Mouse (Mus musculus): ENCODE measurements around the gene Serpinb9b. TPM values are rescaled to one million over a fixed set of nuclear protein-coding genes. Genes with fewer than 3 reads are reported as not detected.

The Serpinb9b gene
- polyA plus RNA-seq (2014; fragmentation: Nextera tagmentation; extraction: Ambion mirVana) = 0.14 and 0.17 TPM in 2 replicates

DNA sequence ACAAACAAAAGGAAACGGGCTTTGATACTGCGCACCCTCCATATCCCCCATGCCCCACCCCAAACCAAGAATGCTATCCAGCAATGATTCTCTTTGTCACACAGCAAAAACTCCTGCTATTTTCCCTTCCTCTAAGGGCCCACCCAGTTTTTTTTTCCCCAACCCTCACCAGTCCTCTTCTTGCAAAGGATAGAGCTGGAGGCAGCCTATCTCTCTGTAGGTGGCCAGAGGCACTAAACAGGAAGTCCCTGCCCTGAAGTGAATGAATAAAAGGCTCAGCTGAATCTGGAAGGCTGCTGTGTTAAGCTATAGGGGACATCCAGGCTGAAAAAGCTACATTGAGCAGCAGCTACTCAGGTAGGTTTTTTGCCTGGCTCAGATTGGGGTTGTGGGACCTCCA, at the start of gene Serpinb9b:
Serpinb9b (plus strand) TSS at position 173 of the 400 bp plus-strand sequence.
- no peak within 1 kb of the TSS for H3K4me2 ChIP-seq (ENCODE audit: low read depth, low read length)
- 69% methylated on average over 2 of the region's 2 CpGs for WGBS
- no peaks in the 10 kb centered on the region for H3K27me3 ChIP-seq (replicated peaks; ENCODE audit: control insufficient read depth, insufficient read depth, low read length)

GRCm38 (mm10) chr13:32982556-32983042, 44.6 kb upstream of the Serpinb9b start:
- Histone ChIP-seq H3K36me3 (ENCODE audit: control insufficient read depth, insufficient read depth, low read length) (no peaks in the 10 kb centered on the region), H3K27ac (replicated peaks; ENCODE audit: low read depth, low read length) (no peak overlapping the region), H3K4me2 (ENCODE audit: low read depth, low read length) (no peak overlapping the region), H3K4me1 (ENCODE audit: control insufficient read depth, insufficient read depth, low read length) (no peaks in the 10 kb centered on the region), H3K9me3 (ENCODE audit: control insufficient read depth, low read length) (no peaks in the 10 kb centered on the region), H3K27me3 (replicated peaks; ENCODE audit: control insufficient read depth, insufficient read depth, low read length) (no peaks in the 10 kb centered on the region), H3K9ac (ENCODE audit: low read depth, low read length) (no peak overlapping the region), H3K4me3 (ENCODE audit: low read depth, low read length) (no peak overlapping the region)
- DNase-seq (ENCODE audit: low spot score) = no peak
- 81% methylated on average over 4 of the region's 4 CpGs for WGBS
- ATAC-seq (ENCODE audit: low read depth) = no peak

More for the DNA sequence above, at the start of gene Serpinb9b:
- H3K4me1 ChIP-seq (ENCODE audit: control insufficient read depth, insufficient read depth, low read length) = no peaks in the 10 kb centered on the region
- DNase-seq (ENCODE audit: low spot score) (no peak), ATAC-seq (ENCODE audit: low read depth) (no peak)
- no peaks in the 10 kb centered on the region for H3K36me3 ChIP-seq (ENCODE audit: control insufficient read depth, insufficient read depth, low read length)
- no peak within 1 kb of the TSS for H3K9ac ChIP-seq (ENCODE audit: low read depth, low read length)
- H3K27ac ChIP-seq (replicated peaks; ENCODE audit: low read depth, low read length) = no peak within 1 kb of the TSS
- no peak within 1 kb of the TSS for H3K4me3 ChIP-seq (ENCODE audit: low read depth, low read length)
- H3K9me3 ChIP-seq (ENCODE audit: control insufficient read depth, low read length) = no peaks in the 10 kb centered on the region

- no peak overlapping the region for H3K4me3 ChIP-seq (ENCODE audit: low read depth, low read length)
- DNase-seq (ENCODE audit: low spot score) (no peak), ATAC-seq (ENCODE audit: low read depth) (no peak)
- no peaks in the 10 kb centered on the region for H3K36me3 ChIP-seq (ENCODE audit: control insufficient read depth, insufficient read depth, low read length)
- no peak overlapping the region for H3K27ac ChIP-seq (replicated peaks; ENCODE audit: low read depth, low read length)
- H3K4me1 ChIP-seq (ENCODE audit: control insufficient read depth, insufficient read depth, low read length) = no peaks in the 10 kb centered on the region
- no peaks in the 10 kb centered on the region for H3K9me3 ChIP-seq (ENCODE audit: control insufficient read depth, low read length)
- no peaks in the 10 kb centered on the region for H3K27me3 ChIP-seq (replicated peaks; ENCODE audit: control insufficient read depth, insufficient read depth, low read length)
- no peak overlapping the region for H3K4me2 ChIP-seq (ENCODE audit: low read depth, low read length)
- no peak overlapping the region for H3K9ac ChIP-seq (ENCODE audit: low read depth, low read length)
These were observed 41.0 kb upstream of the Serpinb9b start for GRCm38 (mm10) chr13:32986256-32986655.

GRCm38 (mm10) chr13:32993152-32993893, 33.9 kb upstream of the Serpinb9b start:
- Histone ChIP-seq H3K4me1 (ENCODE audit: control insufficient read depth, insufficient read depth, low read length) (no peaks in the 10 kb centered on the region), H3K4me2 (ENCODE audit: low read depth, low read length) (no peak overlapping the region), H3K9me3 (ENCODE audit: control insufficient read depth, low read length) (no peaks in the 10 kb centered on the region), H3K27ac (replicated peaks; ENCODE audit: low read depth, low read length) (no peak overlapping the region), H3K4me3 (ENCODE audit: low read depth, low read length) (no peak overlapping the region), H3K27me3 (replicated peaks; ENCODE audit: control insufficient read depth, insufficient read depth, low read length) (no peaks in the 10 kb centered on the region), H3K9ac (ENCODE audit: low read depth, low read length) (no peak overlapping the region), H3K36me3 (ENCODE audit: control insufficient read depth, insufficient read depth, low read length) (no peaks in the 10 kb centered on the region)
- DNase-seq (ENCODE audit: low spot score) (no peak), ATAC-seq (ENCODE audit: low read depth) (no peak)
- 82% methylated on average over 10 of the region's 10 CpGs for WGBS

DNA sequence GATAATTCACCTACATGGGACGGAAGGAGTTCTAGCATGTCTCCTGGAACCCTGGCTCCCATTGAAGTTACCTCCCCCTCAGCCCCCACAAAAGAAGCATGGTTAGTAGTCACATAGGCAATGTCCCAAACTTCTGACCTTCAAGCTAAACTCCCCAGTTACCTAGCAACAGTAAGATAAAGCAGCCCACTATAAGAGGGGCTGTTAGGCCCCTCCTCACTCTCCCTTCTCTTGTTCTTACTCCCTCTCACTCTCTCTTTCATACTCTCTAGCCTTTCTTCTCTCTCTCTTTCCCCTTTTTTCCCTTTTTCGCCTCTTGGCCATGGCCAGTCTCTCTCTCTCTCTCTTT, 33.3 kb upstream of the Serpinb9b start:
- H3K27ac ChIP-seq (replicated peaks; ENCODE audit: low read depth, low read length) = no peak overlapping the region
- no peaks in the 10 kb centered on the region for H3K27me3 ChIP-seq (replicated peaks; ENCODE audit: control insufficient read depth, insufficient read depth, low read length)
- ATAC-seq (ENCODE audit: low read depth) (no peak), DNase-seq (ENCODE audit: low spot score) (no peak)
- 86% methylated on average over 2 of the region's 2 CpGs for WGBS
- H3K4me1 ChIP-seq (ENCODE audit: control insufficient read depth, insufficient read depth, low read length) = no peaks in the 10 kb centered on the region
- H3K36me3 ChIP-seq (ENCODE audit: control insufficient read depth, insufficient read depth, low read length) = no peaks in the 10 kb centered on the region
- no peak overlapping the region for H3K4me2 ChIP-seq (ENCODE audit: low read depth, low read length)
- no peak overlapping the region for H3K4me3 ChIP-seq (ENCODE audit: low read depth, low read length)
- no peak overlapping the region for H3K9ac ChIP-seq (ENCODE audit: low read depth, low read length)
- H3K9me3 ChIP-seq (ENCODE audit: control insufficient read depth, low read length) = no peaks in the 10 kb centered on the region

- DNase-seq (ENCODE audit: low spot score) (no peak), ATAC-seq (ENCODE audit: low read depth) (no peak)
- H3K27ac ChIP-seq (replicated peaks; ENCODE audit: low read depth, low read length) = no peak overlapping the region
- no peaks in the 10 kb centered on the region for H3K36me3 ChIP-seq (ENCODE audit: control insufficient read depth, insufficient read depth, low read length)
- H3K4me2 ChIP-seq (ENCODE audit: low read depth, low read length) = no peak overlapping the region
- H3K9ac ChIP-seq (ENCODE audit: low read depth, low read length) = no peak overlapping the region
- H3K27me3 ChIP-seq (replicated peaks; ENCODE audit: control insufficient read depth, insufficient read depth, low read length) = no peaks in the 10 kb centered on the region
- WGBS = 76% methylated on average over 4 of the region's 4 CpGs
- H3K9me3 ChIP-seq (ENCODE audit: control insufficient read depth, low read length) = no peaks in the 10 kb centered on the region
- no peaks in the 10 kb centered on the region for H3K4me1 ChIP-seq (ENCODE audit: control insufficient read depth, insufficient read depth, low read length)
- H3K4me3 ChIP-seq (ENCODE audit: low read depth, low read length) = no peak overlapping the region
These were observed 32.2 kb upstream of the Serpinb9b start for GRCm38 (mm10) chr13:32995051-32995450.

- Histone ChIP-seq H3K4me2 (ENCODE audit: low read depth, low read length) (no peak overlapping the region), H3K4me3 (ENCODE audit: low read depth, low read length) (no peak overlapping the region), H3K9me3 (ENCODE audit: control insufficient read depth, low read length) (no peaks in the 10 kb centered on the region), H3K27ac (replicated peaks; ENCODE audit: low read depth, low read length) (no peak overlapping the region), H3K4me1 (ENCODE audit: control insufficient read depth, insufficient read depth, low read length) (peaks cover 10% of the 10 kb centered on the region; the same call in 1 of the 2 replicates), H3K9ac (ENCODE audit: low read depth, low read length) (no peak overlapping the region), H3K27me3 (replicated peaks; ENCODE audit: control insufficient read depth, insufficient read depth, low read length) (no peaks in the 10 kb centered on the region), H3K36me3 (ENCODE audit: control insufficient read depth, insufficient read depth, low read length) (no peaks in the 10 kb centered on the region)
- DNase-seq (ENCODE audit: low spot score) (no peak), ATAC-seq (ENCODE audit: low read depth) (no peak)
- WGBS = 90% methylated on average over 5 of the region's 5 CpGs
These were observed 25.9 kb upstream of the Serpinb9b start for GRCm38 (mm10) chr13:33001341-33001740.

- Histone ChIP-seq H3K9me3 (ENCODE audit: control insufficient read depth, low read length) (no peaks in the 10 kb centered on the region), H3K4me2 (ENCODE audit: low read depth, low read length) (peak within 1 kb of the TSS; percentile 56), H3K27me3 (replicated peaks; ENCODE audit: control insufficient read depth, insufficient read depth, low read length) (no peaks in the 10 kb centered on the region), H3K4me1 (ENCODE audit: control insufficient read depth, insufficient read depth, low read length) (peaks cover 10% of the 10 kb centered on the region; the same call in 1 of the 2 replicates), H3K27ac (replicated peaks; ENCODE audit: low read depth, low read length) (peak within 1 kb of the TSS; percentile 65), H3K36me3 (ENCODE audit: control insufficient read depth, insufficient read depth, low read length) (no peaks in the 10 kb centered on the region), H3K4me3 (ENCODE audit: low read depth, low read length) (peak within 1 kb of the TSS; percentile 39), H3K9ac (ENCODE audit: low read depth, low read length) (peak within 1 kb of the TSS; percentile 62; the same call in 1 of the 2 replicates)
- 80% methylated on average over 3 of the region's 3 CpGs for WGBS
- DNase-seq (ENCODE audit: low spot score) (no peak), ATAC-seq (ENCODE audit: low read depth) (no peak)
These were observed 24.3 kb upstream of the Serpinb9b start, which contains the start of gene Serpinb9 for GRCm38 (mm10) chr13:33002950-33003349. Gene Serpinb9, plus strand, starts transcription at chr13:33003250.
